Mouse (Mus musculus): ENCODE measurements around the gene Prpf4b.

- TF ChIP-seq POLR2A (IDR thresholded peaks at IDR 0.05; ENCODE audit: borderline replicate concordance, insufficient read depth, low read length) = no peak
- TF ChIP-seq CTCF (IDR thresholded peaks at IDR 0.05; ENCODE audit: borderline replicate concordance, insufficient read depth, low read depth, low read length) = peak; percentile 56; the same call in 1 of the 2 replicates
Observed at GRCm38 (mm10) chr13:34864420-34865169, 10.5 kb upstream of the Prpf4b start.

Measured in cerebellum, adult 2 months (tissue).